Mouse (Mus musculus) spleen, adult 2 months (tissue): ENCODE data around the gene Umod.

Experiments
- CTCF ChIP-seq: fragments of 200-500 bp; IDR thresholded peaks from 2 replicates; pipeline ENCODE4 v1.5.1; 2011; ENCODE audit warnings: mild to moderate bottlenecking, inconsistent platforms; ENCODE audit not compliant: insufficient read depth, insufficient read length, insufficient replicate concordance; ENCODE audit errors: extremely low read depth
- POLR2A ChIP-seq: fragments of 200-500 bp; IDR thresholded peaks from 2 replicates; pipeline ENCODE4 v1.6.1; 2011; ENCODE audit warnings: low read depth, low read length, inconsistent platforms

DNA sequence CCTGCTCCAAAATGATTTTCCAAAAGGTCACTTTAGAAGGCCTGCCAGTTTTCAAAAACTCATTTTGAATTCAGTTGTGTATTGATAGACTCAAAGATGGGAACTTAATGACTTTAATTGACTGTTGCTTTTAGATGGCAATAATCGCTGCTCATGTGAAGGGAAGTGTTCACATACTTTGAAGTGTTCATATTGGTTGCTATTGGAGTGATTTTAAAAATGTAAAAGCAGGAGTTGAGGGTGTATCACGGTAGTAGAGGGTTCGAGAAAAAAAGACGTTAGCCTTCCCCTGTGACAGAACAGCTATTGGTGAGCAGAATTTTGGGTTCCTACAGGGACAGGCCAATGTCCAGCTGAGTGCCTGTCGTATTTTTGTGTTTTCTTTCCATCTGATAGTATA, 40.1 kb upstream of the Umod start, which contains the start of gene Acsm5:
- no peak for TF ChIP-seq CTCF
- no peak for TF ChIP-seq POLR2A
